Mouse (Mus musculus): ENCODE measurements around the gene Chac1.

The Chac1 gene

DNA sequence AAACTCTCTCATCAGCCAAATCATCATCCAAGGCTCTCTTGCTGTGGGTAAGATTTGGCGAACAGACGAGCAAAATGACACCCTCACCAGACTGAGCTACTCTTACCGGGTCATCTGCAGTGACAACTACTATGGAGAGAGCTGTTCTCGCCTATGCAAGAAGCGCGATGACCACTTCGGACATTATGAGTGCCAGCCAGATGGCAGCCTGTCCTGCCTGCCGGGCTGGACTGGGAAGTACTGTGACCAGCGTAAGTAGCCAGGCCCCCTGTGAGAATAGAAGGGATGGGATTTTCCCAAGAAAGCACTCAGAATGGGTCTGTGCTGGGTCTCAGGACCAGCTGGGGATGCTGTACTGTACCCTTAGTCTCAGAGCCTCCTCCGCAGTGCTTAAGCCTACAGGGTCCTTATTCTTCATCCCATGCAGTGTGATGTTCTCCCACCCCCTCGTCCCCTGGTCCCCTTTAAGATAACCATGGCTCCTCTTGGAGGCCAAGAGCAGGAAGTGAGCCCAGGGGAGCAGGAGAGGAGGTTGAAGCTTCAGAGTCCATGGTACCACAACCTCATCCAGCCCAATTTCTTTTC lies 23.0 kb upstream of the Chac1 start:
- DNase-seq (ENCODE audit: low read depth, low spot score): no peak

DNA sequence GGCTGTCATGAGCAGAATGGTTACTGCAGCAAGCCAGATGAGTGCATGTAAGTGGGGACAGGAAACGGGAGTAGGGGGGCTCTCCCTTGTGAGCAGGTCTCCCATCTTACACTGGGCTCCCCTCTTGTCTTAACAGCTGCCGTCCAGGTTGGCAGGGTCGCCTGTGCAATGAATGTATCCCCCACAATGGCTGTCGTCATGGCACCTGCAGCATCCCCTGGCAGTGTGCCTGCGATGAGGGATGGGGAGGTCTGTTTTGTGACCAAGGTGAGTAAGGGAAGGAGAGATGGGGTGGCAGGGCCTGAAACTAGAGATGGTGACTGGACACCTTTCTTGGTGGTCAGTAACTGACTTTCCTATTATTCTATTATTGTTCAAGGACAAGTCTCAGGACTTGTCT lies 22.5 kb upstream of the Chac1 start:
- no peak for DNase-seq (ENCODE audit: low read depth, low spot score)

DNA sequence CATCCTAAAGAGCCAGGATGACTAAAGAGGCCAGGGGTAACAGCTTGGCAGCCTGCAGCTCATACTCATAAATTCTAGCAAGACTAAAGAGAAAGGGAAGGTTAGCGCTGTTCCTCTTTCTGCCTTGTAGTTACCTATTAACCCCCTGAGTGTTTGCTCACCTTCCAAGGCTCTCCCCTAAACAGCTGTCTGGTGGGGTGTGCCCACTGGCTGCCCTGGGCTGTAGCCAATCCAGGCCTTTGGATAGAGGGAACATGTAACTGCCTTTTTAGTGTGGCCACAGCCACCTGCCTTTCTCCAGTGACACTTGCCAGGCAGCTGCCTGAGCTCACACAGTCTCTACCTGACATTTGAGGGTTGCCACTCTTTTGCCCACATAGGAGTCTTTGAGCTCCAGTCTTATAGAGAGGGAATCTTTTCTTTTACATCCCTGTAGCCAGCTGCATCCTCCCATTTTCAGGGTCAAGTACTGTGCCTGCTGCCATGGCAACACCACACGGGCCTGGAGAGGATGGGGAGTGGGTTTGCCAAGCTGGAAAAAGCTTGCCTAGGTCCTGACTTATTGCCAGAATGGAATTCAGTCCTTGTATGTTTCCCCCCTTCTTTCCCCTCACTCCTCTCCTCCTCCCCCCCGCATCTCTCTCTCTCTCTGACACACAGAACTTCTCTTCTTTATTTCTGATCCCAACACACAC lies 21.8 kb upstream of the Chac1 start:
- DNase-seq (ENCODE audit: low read depth, low spot score): no peak

DNA sequence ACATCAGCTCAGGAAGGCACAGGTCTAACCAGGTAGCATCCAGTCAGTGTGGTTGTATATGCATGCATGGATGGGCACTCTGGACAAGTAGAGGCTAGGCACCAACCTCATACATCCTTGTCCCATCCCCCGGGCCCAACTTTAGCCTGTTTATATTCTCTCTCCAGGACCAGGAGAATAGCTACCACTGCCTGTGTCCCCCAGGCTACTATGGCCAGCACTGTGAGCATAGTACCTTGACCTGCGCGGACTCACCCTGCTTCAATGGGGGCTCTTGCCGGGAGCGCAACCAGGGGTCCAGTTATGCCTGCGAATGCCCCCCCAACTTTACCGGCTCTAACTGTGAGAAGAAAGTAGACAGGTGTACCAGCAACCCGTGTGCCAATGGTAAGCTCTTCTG lies 20.2 kb upstream of the Chac1 start:
- DNase-seq (ENCODE audit: low read depth, low spot score): no peak

DNA sequence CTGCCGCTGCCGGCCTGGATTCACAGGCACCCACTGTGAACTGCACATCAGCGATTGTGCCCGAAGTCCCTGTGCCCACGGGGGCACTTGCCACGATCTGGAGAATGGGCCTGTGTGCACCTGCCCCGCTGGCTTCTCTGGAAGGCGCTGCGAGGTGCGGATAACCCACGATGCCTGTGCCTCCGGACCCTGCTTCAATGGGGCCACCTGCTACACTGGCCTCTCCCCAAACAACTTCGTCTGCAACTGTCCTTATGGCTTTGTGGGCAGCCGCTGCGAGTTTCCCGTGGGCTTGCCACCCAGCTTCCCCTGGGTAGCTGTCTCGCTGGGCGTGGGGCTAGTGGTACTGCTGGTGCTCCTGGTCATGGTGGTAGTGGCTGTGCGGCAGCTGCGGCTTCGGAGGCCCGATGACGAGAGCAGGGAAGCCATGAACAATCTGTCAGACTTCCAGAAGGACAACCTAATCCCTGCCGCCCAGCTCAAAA lies 18.8 kb upstream of the Chac1 start:
- DNase-seq (ENCODE audit: low read depth, low spot score): no peak

DNA sequence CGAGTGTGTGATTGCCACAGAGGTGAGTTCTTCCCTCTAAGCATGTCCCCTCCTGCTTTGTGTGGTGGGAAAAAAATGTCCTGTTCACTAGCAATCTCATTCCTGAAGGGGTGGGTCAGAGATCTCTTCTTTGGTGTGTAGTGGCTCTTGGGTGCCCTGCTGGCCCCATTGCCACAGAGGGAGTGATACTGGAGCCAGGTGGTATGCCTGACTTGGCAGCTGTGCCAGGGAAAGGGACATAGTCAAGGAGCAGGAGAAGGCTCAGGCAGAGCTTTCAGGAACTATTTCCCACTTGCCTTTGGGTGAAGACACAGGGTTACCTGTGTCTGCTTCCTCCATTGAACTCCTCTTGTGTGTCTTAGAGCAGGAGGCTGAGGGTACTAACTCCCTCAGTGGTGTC lies 16.9 kb upstream of the Chac1 start:
- no peak for DNase-seq (ENCODE audit: low read depth, low spot score)

DNA sequence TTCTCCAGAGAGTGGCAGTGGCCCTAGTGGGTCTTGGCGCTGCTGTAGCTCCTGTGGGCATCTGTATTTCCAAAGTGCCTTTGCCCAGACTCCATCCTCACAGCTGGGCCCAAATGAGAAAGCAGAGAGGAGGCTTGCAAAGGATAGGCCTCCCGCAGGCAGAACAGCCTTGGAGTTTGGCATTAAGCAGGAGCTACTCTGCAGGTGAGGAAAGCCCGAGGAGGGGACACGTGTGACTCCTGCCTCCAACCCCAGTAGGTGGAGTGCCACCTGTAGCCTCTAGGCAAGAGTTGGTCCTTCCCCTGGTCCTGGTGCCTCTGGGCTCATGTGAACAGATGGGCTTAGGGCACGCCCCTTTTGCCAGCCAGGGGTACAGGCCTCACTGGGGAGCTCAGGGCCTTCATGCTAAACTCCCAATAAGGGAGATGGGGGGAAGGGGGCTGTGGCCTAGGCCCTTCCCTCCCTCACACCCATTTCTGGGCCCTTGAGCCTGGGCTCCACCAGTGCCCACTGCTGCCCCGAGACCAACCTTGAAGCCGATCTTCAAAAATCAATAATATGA lies 16.0 kb upstream of the Chac1 start:
- no peak for DNase-seq (ENCODE audit: low read depth, low spot score)

DNA sequence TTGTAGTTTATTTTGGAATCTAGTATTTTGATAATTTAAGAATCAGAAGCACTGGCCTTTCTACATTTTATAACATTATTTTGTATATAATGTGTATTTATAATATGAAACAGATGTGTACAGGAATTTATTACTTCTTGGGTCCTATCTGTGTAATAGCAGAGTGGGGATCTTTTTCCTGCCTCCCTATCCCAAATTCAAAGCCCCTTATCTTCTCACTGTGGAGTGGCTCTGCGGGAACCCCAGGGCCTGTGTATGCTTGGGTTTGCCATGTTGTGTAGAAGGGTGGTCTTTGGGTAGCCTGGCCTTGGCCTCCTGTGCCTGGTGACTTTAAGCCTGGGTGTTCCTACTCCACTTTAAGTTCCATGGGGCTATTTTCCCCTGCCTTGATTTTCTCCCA lies 15.5 kb upstream of the Chac1 start:
- DNase-seq (ENCODE audit: low read depth, low spot score): no peak

DNA sequence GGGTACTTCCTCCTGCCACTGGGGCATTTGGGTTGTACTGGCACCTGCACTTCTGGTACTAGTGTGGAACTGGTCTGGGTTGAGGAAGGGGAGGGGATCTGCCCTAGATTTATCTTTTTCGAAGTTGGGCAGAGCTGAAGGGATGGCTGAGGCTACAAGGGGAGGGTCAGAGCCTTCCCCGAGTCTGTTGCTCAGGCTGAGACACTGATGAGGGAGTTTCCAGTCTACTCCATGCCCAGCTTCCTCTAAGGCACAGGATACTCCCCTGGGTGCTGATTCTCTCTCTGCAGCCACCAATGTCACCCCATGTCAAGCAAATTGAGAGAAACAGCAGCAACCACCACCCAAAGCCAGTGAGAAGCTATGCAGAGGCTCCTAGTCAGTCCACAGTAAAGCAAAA lies 15.0 kb upstream of the Chac1 start:
- DNase-seq (ENCODE audit: low read depth, low spot score): no peak

DNA sequence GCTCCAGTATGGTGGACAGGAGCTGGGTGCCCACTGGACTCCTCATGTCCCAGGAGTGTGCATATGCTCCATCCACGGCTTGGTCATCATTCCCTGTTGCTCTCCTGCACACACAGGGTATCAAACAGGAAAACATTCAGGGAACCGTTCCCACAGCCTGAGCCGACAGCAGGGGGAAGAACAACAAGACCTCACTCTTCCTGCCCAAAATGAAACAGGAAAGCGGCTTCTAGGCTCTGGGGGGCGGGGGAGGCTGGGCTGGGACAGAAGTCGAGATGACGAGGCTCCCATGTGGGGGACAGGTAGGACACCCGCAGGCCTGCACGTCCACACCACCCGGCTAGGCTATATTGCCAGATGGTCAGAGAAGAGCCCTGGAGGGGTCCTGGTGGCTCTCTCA lies 14.6 kb upstream of the Chac1 start:
- no peak for DNase-seq (ENCODE audit: low read depth, low spot score)

DNA sequence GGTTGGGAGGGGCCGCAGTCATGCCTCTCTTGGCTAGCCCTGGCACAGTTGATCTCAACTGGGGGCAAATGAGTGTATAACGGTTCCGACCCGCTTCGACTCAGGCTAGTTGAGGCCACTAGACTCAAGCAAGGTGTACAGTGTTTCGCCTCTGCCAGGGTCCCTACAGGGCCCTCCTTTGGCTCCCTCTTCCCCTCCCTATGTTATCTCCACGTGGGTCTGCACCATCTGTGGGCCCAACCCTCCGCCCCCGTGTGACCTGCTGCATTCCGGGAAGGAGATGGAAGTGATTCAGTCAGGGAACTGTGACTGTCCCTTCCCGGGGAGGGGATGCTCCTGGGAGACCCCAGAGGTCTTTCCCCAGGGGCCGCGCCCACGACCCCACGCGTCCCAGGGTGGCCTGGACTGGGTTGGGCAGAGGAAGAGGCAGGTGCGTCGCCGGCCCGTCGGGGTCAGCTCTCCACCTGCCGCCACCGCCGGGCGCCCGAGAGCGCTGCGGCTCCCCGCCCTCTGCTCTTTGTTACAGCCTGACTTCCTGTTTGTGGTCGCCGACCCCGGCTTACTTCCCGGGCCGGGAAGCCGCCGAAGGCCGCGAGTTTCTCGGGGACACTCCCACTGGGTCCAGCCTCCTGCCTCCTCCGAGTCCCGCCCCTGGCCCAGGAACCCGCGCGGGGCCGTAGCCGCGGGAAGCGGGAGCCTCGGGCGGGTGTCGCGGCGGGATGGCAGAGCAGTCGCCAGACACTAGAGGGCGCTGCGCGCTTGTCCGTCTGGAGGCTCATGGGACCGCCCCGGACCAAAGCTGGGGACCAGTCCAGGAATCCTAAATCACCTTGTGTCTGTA lies 13.4 kb upstream of the Chac1 start:
- DNase-seq (ENCODE audit: low read depth, low spot score): no peak

DNA sequence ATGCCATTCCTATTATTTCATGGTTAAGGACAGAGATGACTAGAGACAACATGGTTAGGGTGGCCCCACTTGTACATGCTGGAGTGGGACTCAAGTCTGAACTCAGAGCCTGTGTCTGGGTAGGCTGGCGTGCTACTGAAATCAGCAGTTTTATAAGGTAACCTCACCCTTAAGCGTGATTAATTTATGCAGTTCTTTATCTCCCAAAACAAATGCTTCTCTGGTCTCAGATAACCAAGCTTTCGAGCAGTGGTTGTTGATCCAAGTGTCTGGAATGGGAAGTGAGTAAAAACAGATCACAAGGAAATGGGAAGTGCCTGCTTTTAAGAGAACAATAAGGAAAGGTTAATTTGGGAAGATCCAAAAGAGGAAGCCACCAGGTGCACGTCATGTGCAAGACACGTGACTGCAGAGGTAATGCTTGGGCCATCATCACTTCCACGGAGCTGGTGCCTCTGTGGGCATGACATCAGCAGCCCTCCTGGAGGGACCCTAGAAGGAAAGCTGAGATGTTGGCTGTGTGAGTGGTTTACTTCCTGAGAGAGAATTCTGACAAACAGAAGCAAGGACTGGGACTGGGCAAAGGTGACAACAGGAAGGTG lies 6.4 kb upstream of the Chac1 start:
- no peak for DNase-seq (ENCODE audit: low read depth, low spot score)

DNA sequence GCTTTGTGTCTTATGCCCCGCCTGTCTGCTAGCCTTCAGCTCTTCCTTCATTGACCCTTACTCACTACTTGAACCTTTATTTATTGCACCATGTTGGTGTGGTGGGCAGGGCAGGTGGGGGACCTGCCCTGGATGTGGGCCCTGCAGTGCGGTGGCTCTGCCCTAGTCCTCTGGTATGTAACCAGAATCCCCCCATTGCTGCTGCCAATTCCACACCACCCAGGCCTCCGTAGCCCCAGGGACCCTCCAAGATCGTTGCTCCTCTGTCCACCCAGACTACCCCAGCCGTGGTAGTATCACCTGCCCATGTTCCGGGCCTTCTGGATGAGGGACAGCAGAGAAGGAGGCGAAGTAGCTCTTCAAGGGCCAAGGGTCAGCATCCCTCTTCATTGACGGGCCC lies 2.7 kb downstream of the Chac1 start:
- DNase-seq (ENCODE audit: low read depth, low spot score): no peak

DNA sequence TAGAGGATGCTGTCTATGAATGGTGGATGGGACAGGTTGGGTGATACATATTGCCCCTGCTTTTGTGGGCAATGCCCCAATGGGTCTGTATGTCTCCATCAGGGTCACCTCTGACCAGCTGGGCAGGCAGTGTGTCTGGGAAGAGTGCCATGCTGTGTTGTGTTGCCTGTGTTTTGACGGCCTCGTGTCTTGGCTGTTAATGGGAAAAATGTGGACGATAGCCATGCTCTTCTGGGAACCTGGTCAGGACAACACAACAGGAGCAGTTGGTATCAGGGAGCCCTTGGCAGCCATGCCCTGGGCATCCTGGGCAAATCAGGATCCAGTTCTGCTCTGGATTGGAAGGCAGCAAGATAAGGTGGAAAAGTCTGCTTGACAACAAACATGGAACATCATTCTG lies 4.1 kb downstream of the Chac1 start:
- no peak for DNase-seq (ENCODE audit: low read depth, low spot score)

DNA sequence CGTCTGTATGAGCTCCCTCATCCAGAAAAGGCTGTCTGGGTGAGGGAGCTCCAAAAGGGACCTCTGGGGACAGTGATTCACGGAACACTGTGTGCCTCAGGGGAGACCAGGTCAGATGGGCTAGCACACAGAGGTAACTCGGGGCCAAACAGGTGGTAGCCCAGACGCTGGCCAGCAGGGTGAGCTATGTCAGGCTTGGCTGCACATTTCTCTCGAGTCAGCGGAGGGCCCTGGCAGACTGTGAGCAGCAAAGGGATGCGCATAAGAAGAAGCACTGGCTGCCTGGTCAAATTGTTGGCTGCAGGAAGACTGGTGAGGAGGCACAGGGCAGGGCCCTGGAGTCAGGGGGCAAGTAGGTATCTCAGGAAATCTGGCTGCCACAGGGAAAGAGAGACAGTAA lies 4.6 kb downstream of the Chac1 start:
- DNase-seq (ENCODE audit: low read depth, low spot score): no peak

DNA sequence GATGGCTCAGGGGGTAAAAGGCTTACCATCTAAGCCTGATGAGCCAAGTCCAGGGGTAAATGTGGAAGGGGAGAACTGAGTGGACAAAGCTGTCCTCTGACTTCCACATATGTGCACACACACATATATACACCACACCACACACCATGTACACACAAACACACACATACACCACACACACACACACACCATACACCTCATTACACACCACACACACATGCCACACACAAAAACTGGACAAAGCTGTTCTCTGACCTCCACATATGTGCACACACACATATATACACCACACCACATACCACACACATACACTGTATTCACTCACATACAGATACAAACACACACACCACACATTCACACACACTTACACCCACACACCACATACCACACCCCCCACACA lies 5.3 kb downstream of the Chac1 start:
- DNase-seq (ENCODE audit: low read depth, low spot score): no peak

DNA sequence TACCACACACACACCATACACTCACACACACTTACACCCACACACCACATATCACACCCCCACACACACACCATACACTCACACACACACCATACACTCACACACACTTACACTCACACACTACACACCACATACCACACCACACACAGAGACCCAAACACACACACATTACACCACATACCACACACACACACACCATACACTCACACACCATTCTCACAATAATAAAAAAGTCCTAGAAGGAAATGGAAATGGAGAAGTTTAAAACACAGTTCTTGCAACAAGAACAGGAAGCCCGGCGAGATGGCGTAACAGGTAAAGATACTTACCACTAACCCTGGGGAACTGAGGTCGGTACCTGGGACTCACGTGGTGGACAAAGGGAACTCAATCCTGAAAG lies 5.8 kb downstream of the Chac1 start:
- DNase-seq (ENCODE audit: low read depth, low spot score): no peak

DNA sequence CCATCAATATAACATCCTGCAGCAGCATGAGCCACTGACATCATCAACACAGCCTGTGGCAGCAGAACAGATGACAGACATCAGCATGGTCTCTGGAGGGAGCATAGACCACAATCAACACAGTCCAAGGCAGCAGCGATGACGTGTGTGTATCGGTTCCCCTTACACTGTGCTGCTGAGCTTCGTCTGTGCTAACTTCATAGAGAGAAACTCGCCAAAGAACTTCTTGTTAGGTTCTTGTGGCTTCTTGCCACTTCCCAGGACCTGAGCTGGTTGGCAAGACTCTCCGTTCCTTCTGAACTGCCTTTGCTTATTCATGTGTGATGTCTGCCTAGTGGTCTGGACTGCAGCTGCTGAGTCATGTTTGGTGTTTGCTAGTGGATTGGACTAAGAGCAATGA lies 7.2 kb downstream of the Chac1 start:
- no peak for DNase-seq (ENCODE audit: low read depth, low spot score)

DNA sequence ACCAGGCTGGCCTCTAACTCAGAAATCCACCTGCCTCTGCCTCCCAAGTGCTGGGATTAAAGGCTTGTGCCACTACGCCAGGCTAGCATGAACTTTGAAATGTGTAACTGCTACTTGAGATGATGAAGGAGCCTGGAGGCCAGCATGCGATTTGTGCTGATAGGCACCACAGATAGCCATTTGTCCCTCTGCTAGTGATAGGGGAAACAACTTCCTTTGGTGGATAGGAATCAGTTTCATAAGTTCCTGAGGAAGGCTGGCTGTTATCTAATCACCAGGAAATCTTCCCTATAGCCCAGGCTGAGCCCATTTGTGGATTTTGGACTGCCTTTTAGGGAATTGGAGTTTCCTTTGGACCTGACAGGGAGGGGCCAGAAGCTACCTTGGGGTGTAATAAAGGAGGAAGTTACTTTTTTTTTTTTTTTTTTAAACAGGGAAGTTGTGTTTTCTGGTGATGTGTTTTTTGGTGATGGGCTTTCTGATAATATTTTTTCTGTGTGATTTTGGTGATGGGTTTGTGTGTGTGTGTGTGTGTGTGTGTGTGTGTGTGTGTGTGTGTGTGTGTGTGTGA lies 8.8 kb downstream of the Chac1 start:
- DNase-seq (ENCODE audit: low read depth, low spot score): no peak

DNA sequence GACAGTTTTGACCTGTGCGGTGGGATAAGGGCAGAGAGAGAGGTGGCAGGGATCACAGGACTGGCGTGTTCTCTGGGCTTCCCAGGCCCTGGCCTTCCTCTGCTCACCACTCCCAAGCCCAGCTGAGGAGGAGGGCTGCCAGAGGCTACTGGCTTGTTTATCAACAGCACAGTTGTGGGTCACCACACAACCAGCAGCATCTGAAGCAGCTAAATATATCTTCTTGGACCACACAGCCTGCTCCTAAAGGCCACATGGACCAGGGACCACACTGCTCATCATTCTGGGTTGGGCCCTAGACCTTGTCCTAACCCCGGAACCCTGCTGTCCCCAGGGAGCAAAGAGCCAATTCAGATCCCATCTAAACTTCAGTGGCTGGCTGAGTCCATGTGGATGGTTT lies 13.9 kb downstream of the Chac1 start:
- DNase-seq (ENCODE audit: low read depth, low spot score): no peak

DNA sequence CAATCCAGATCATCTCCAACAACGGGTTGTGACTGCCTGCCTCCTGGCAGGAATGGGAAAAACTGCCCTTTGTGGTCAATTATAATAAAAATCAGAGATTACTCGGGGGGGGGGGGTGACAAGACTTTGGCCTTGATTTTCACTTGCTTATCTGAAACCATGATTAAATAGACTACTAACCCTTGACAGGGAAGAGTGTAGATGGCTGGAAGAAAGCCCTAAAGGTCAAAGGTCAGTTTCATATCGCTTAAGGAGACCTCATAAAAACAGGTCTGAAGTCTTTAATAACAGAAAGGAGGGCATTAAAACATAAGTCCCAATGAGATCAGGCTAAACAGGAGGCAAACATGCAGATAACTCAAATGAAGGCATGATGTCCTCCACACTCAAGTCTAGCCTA lies 16.3 kb downstream of the Chac1 start:
- DNase-seq (ENCODE audit: low read depth, low spot score): no peak

DNA sequence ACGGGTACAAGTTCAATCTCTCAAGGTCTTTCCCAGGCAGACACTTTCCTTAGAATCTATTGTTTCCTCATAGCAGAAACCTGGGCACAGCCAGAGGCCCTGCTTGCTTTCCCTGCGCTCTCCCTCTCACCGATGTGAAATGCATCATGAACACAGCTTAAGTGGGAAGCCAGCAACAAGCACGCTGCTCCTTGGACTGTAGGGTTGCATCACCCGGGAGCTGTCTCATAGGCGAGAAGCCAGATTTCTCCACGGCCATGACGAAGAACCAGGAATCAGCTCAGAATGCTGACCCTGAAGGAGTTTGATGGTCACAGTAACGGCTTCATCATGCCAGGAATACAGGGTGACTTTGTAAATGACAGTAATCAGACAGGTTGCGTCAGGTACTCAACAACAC lies 19.1 kb downstream of the Chac1 start:
- DNase-seq (ENCODE audit: low read depth, low spot score): no peak

Measured in WW6 (cell line).